Mouse (Mus musculus) layer of hippocampus, postnatal 14 days (tissue): ENCODE measurements at regions not wholly inside any gene's neighbourhood (a gene's known extent, or its start where the extent isn't known, plus 50 kb on each side); places are given as distances from the start of the nearest gene placed in this dataset.
A peak's percentile ranks its signal among the peaks of the same experiment; 100 is the strongest.

Source experiments
- DNase-seq, 2 experiments: peaks; one replicate each; pipeline ENCODE4 v3.0.0; 2021 to 2022; ENCODE audit warnings: low spot score in 2 of 2, mixed read lengths in 1 of 2

- peak in 1 of 2 experiments; percentile 31 for DNase-seq
These were observed 322.7 kb upstream of the 4931417E11Rik start for GRCm38 (mm10) chr6:73792207-73792606.

- no peak for DNase-seq
These were observed 286.8 kb upstream of the 4931417E11Rik start for GRCm38 (mm10) chr6:73756207-73756815.
